Mouse (Mus musculus) forebrain, embryonic 16.5 days (tissue): ENCODE results near the gene Zfp36l1. TPM values are rescaled to one million over a fixed set of nuclear protein-coding genes. Genes with fewer than 3 reads are reported as not detected.

Experiments used
- ATAC-seq: fragments of 200-750 bp; cut with Nextera tagmentation; 2 replicates; pipeline ENCODE4 v1.8.0; 2017; ENCODE audit warnings: mild to moderate bottlenecking, moderate library complexity
- H3K27ac ChIP-seq: fragments of 300-500 bp; sonication (generic); 2 replicates; pipeline ENCODE4 v1.5.1; 2014; ENCODE audit warnings: low read length, control low read depth
- H3K27me3 ChIP-seq: fragments of 300-500 bp; sonication (generic); replicated peaks from 2 replicates; pipeline ENCODE4 v1.6.1; 2014; ENCODE audit warnings: low read length; ENCODE audit not compliant: control insufficient read depth, insufficient read depth
- H3K36me3 ChIP-seq: fragments of 300-500 bp; sonication (generic); 2 replicates; pipeline ENCODE4 v1.6.1; 2014; ENCODE audit not compliant: control insufficient read depth, insufficient read depth
- H3K4me1 ChIP-seq: fragments of 300-500 bp; sonication (generic); replicated peaks from 2 replicates; pipeline ENCODE4 v1.6.1; 2014; ENCODE audit warnings: low read length; ENCODE audit not compliant: control insufficient read depth, insufficient read depth
- H3K4me2 ChIP-seq: fragments of 300-500 bp; sonication (generic); 2 replicates; pipeline ENCODE4 v1.6.1; 2014; ENCODE audit warnings: mild to moderate bottlenecking, low read length, control low read depth
- H3K4me3 ChIP-seq: fragments of 300-500 bp; sonication (generic); replicated peaks from 2 replicates; pipeline ENCODE4 v1.5.1; 2014; ENCODE audit warnings: mild to moderate bottlenecking, low read length, control low read depth
- H3K9ac ChIP-seq: fragments of 300-500 bp; sonication (generic); replicated peaks from 2 replicates; pipeline ENCODE4 v1.6.1; 2014; ENCODE audit warnings: low read depth, low read length, control low read depth
- H3K9me3 ChIP-seq: fragments of 300-500 bp; sonication (generic); 2 replicates; pipeline ENCODE4 v1.6.1; 2016; ENCODE audit warnings: low read length; ENCODE audit not compliant: control insufficient read depth
- WGBS: fragments of 180-500 bp; shearing (Covaris S2); extraction: QIAGEN DNeasy Blood & Tissue Kit; methylation state at CpG from one replicate; pipeline ENCODE4 v1.1.7; 2014; 5-methylcytosine and 5-hydroxymethylcytosine counted together
- polyA plus RNA-seq: library from polyadenylated mRNA; unstranded; fragments of >200 nt; fragmentation: Nextera tagmentation; extraction: Ambion mirVana; gene quantifications from 2 replicates; pipeline ENCODE4 v1.2.1, GENCODE M21; 2015

Gene Zfp36l1
- polyA plus RNA-seq, 1 experiment from 2014 or later = 22.6 TPM

- 60% methylated on average over 5 of the region's 5 CpGs for WGBS
- H3K36me3 ChIP-seq = no peaks in the 10 kb centered on the region
- no peak overlapping the region for H3K9ac ChIP-seq
- H3K4me1 ChIP-seq = peaks cover 30% of the 10 kb centered on the region
- H3K4me2 ChIP-seq = no peak overlapping the region
- H3K9me3 ChIP-seq = no peaks in the 10 kb centered on the region
- no peak overlapping the region for H3K27ac ChIP-seq
- H3K27me3 ChIP-seq = no peaks in the 10 kb centered on the region
- ATAC-seq = no peak
- no peak overlapping the region for H3K4me3 ChIP-seq
Observed at GRCm38 (mm10) chr12:80059773-80060328, 53.0 kb downstream of the Zfp36l1 start.

Other genes with a start within 250 kb of the Zfp36l1 start
- 8.9 and 11.0 TPM in 2 replicates for gene Actn1, start 147.4 kb upstream of the Zfp36l1 start, polyA plus RNA-seq